Mouse (Mus musculus) olfactory bulb, adult 2 months (tissue): Measurements from ENCODE around the gene Zbtb42.

Source experiments
- CTCF ChIP-seq: fragments of 200-500 bp; IDR thresholded peaks from 2 replicates; pipeline ENCODE4 v1.5.1; 2012; ENCODE audit warnings: low read depth, mild to moderate bottlenecking, low read length, moderate library complexity; ENCODE audit not compliant: insufficient read depth
- POLR2A ChIP-seq: fragments of 200-500 bp; IDR thresholded peaks from 2 replicates; pipeline ENCODE4 v1.6.1; 2012; ENCODE audit warnings: mild to moderate bottlenecking, low read depth, low read length, moderate library complexity; ENCODE audit not compliant: insufficient read depth

- TF ChIP-seq POLR2A (no peak), CTCF (no peak)
Measured at GRCm38 (mm10) chr12:112663716-112664115, 14.9 kb upstream of the Zbtb42 start.
